8 mouse cellular contexts compared by ENCODE assay signal in the genomic region with DNA sequence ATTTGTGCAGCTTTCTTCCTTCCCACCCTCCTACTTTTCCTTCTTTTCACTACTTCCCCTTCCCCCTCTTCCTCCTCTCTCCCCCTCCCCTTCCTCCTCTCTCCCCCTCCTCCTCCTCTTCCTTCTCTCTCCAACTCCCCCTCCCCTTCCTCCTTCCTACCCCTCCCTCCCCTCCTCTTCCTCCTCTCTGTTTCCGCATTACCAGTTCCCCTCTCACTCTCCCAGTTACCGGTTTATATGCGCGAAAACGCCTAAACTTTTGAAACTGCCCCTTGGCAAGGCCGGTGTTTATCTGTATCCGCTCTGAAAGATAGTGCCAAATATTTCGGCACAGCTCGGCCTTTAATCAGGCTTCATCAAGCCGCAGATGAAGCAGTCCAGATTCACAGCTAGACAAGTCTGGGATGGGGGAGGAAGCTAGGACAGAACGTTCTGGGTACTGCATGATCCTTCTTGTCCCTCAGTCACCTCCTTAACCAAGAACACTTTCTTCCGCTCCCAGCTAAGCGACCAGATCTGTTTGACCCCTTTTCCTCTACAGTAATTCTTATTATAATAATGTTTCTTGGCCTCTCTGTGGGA. TPM values are rescaled to one million over a fixed set of nuclear protein-coding genes. Genes with fewer than 3 reads are reported as not detected.
DNase-seq lines count a peak whose midpoint lies in the region; ATAC-seq lines count a peak whose summit lies in the region.

No protein-coding gene starts in this region.

- H3K4me2 ChIP-seq in heart, embryonic 11.5 days = peak overlapping the region; percentile 46

- H3K9ac ChIP-seq in heart, embryonic 11.5 days (ENCODE audit: low read depth, low read length) = peak overlapping the region; percentile 44; the same call in 1 of the 2 replicates

- H3K4me3 ChIP-seq in heart, embryonic 11.5 days (ENCODE audit: low read depth, low read length) = peak overlapping the region; percentile 15; the same call in 1 of the 2 replicates

- no peaks in the 10 kb centered on the region for H3K36me3 ChIP-seq in heart, embryonic 11.5 days (ENCODE audit: control insufficient read depth, insufficient read depth, low read length)

- ATAC-seq in heart, embryonic 11.5 days (replicated peaks; ENCODE audit: insufficient number of reproducible peaks, low FRiP score, low TSS enrichment) = no peak
- ATAC-seq in erythroid progenitor cell, adult 5-6 weeks (replicated peaks; ENCODE audit: low FRiP score, poor library complexity, severe bottlenecking) = no peak

- DNase-seq in cerebellum, adult 11-12 months = peak; percentile 34
- DNase-seq in cerebellum, adult 9-10 months = no peak
- peak; percentile 62 for DNase-seq in Muller cell, postnatal 12 days (ENCODE audit: inconsistent ontology term)
- peak; percentile 52 to 82 for DNase-seq in kidney, postnatal 25 days
- DNase-seq in retina, postnatal 1 day = peak; percentile 11
- no peak for DNase-seq in embryo, embryonic 10.5 days (ENCODE audit: low spot score)

- 31% methylated on average over 13 of the region's 13 CpGs for WGBS in heart, embryonic 11.5 days (ENCODE audit: insufficient replicate concordance)

- no peaks in the 10 kb centered on the region for H3K9me3 ChIP-seq in heart, embryonic 11.5 days (replicated peaks; ENCODE audit: control insufficient read depth, low read length)

- no peaks in the 10 kb centered on the region for H3K27me3 ChIP-seq in heart, embryonic 11.5 days (ENCODE audit: control insufficient read depth, insufficient read depth, low read length)

- H3K4me1 ChIP-seq in heart, embryonic 11.5 days (ENCODE audit: control insufficient read depth, insufficient read depth, low read length) = no peaks in the 10 kb centered on the region

- H3K27ac ChIP-seq in heart, embryonic 11.5 days (ENCODE audit: low read depth, low read length) = no peak overlapping the region

RNA-seq across cellular contexts. Expression of gene Klhl2, which starts 30.9 kb away (rescaled TPM):
- 10.8 and 12.6 TPM in 2 replicates for polyA plus RNA-seq in heart, embryonic 11.5 days (2014; fragmentation: Nextera tagmentation; extraction: Ambion mirVana)
- total RNA-seq in erythroid progenitor cell, adult 5-6 weeks (2015; ENCODE audit: low replicate concordance) = 1.4 and 4.6 TPM in 2 replicates
- total RNA-seq in erythroid progenitor cell, adult 5-6 weeks (2017; ENCODE audit: low replicate concordance) = 1.2 and 2.6 TPM in 2 replicates

Comparison
In these comparisons a context has a peak if more than half of its experiments do, and no peak if none do; other contexts are left out.
1. DNase-seq: peak in cerebellum, adult 11-12 months (single experiment), Muller cell, postnatal 12 days (single experiment), kidney, postnatal 25 days (2 of 2) and retina, postnatal 1 day (single experiment); none in cerebellum, adult 9-10 months (single experiment) and embryo, embryonic 10.5 days (single experiment).